ENCODE assay signal across 12 mouse cellular contexts in genomic region chr12:116010812-116011211, GRCm38 (mm10). TPM values are rescaled to one million over a fixed set of nuclear protein-coding genes. Genes with fewer than 3 reads are reported as not detected.
DNase-seq lines count a peak whose midpoint lies in the region; ATAC-seq and TF ChIP-seq lines count a peak whose summit lies in the region.
"Had no signal": no experiment of that assay in that cellular context is flagged by ENCODE, and none has a peak within 500 bp of the region (broad histone marks: within the 10 kb centered on the region; RNA-seq: fewer than 3 reads in every experiment).

No protein-coding gene starts in this region.

- H3K4me3 ChIP-seq in liver, postnatal 0 days (ENCODE audit: low read depth, low read length), result no peak overlapping the region
- no peak overlapping the region for H3K4me3 ChIP-seq in liver, embryonic 12.5 days
- no peak overlapping the region for H3K4me3 ChIP-seq in G1E (ENCODE audit: low read depth, low read length)
- H3K4me3 ChIP-seq: left cerebral cortex, adult 2 months; neural tube, embryonic 12.5 days had no signal

- TF ChIP-seq EP300 in liver, postnatal 0 days (IDR thresholded peaks at IDR 0.05; ENCODE audit: low read depth), result no peak

- no peaks in the 10 kb centered on the region for H3K36me3 ChIP-seq in liver, postnatal 0 days (replicated peaks; ENCODE audit: insufficient read depth, low read length)
- no peaks in the 10 kb centered on the region for H3K36me3 ChIP-seq in liver, embryonic 12.5 days
- no peaks in the 10 kb centered on the region for H3K36me3 ChIP-seq in G1E (replicated peaks)
- H3K36me3 ChIP-seq: neural tube, embryonic 12.5 days had no signal

- ATAC-seq in liver, postnatal 0 days, result no peak
- ATAC-seq in liver, embryonic 12.5 days, result no peak
- 0 out of 2 replicates have a peak, but pooled peaks have one; percentile 29 for ATAC-seq in G1E (ENCODE audit: extremely low read depth, insufficient number of reproducible peaks, low FRiP score, poor library complexity, severe bottlenecking)
- ATAC-seq: intestine, postnatal 0 days had no signal

- H3K9me3 ChIP-seq in liver, postnatal 0 days (ENCODE audit: low read length), result no peaks in the 10 kb centered on the region
- no peaks in the 10 kb centered on the region for H3K9me3 ChIP-seq in liver, embryonic 12.5 days (replicated peaks)
- no peaks in the 10 kb centered on the region for H3K9me3 ChIP-seq in G1E (replicated peaks)
- H3K9me3 ChIP-seq: neural tube, embryonic 12.5 days had no signal

- TF ChIP-seq CTCF in liver, postnatal 0 days (IDR thresholded peaks at IDR 0.05; ENCODE audit: low read depth), result peak; percentile 27
- 0 out of 2 replicates have a peak, but pooled peaks have one; percentile 10 for TF ChIP-seq CTCF in G1E (IDR thresholded peaks at IDR 0.05; ENCODE audit: low read depth, low read length)

- WGBS in liver, postnatal 0 days (ENCODE audit: insufficient replicate concordance), result 47% methylated on average over 2 of the region's 2 CpGs
- WGBS in liver, embryonic 12.5 days (ENCODE audit: insufficient replicate concordance), result 50% methylated on average over 2 of the region's 2 CpGs

- no peak overlapping the region for H3K27ac ChIP-seq in liver, postnatal 0 days (ENCODE audit: low read depth)
- H3K27ac ChIP-seq in liver, embryonic 12.5 days, result no peak overlapping the region
- H3K27ac ChIP-seq: left cerebral cortex, adult 2 months; neural tube, embryonic 12.5 days had no signal

- H3K4me2 ChIP-seq in liver, postnatal 0 days (ENCODE audit: low read depth, low read length), result no peak overlapping the region
- no peak overlapping the region for H3K4me2 ChIP-seq in liver, embryonic 12.5 days
- H3K4me2 ChIP-seq: neural tube, embryonic 12.5 days had no signal

- no peak overlapping the region for H3K9ac ChIP-seq in liver, postnatal 0 days (replicated peaks)
- no peak overlapping the region for H3K9ac ChIP-seq in liver, embryonic 12.5 days
- H3K9ac ChIP-seq: neural tube, embryonic 12.5 days had no signal

- no peaks in the 10 kb centered on the region for H3K4me1 ChIP-seq in liver, postnatal 0 days (ENCODE audit: insufficient read depth)
- H3K4me1 ChIP-seq in liver, embryonic 12.5 days, result no peaks in the 10 kb centered on the region
- no peaks in the 10 kb centered on the region for H3K4me1 ChIP-seq in G1E (ENCODE audit: insufficient read depth, low read depth, low read length)
- H3K4me1 ChIP-seq: neural tube, embryonic 12.5 days had no signal

- H3K27me3 ChIP-seq in liver, postnatal 0 days (ENCODE audit: insufficient read depth, low read length), result no peaks in the 10 kb centered on the region
- no peaks in the 10 kb centered on the region for H3K27me3 ChIP-seq in liver, embryonic 12.5 days (replicated peaks)
- H3K27me3 ChIP-seq in G1E (ENCODE audit: insufficient read depth, low read length), result no peaks in the 10 kb centered on the region
- H3K27me3 ChIP-seq: neural tube, embryonic 12.5 days had no signal

- DNase-seq in liver, postnatal 0 days, result no peak
- DNase-seq in G1E (ENCODE audit: low spot score), result no peak
- DNase-seq in induced T-regulatory cell, adult 2 months (ENCODE audit: low read depth), result peak; percentile 40
- peak; percentile 88 for DNase-seq in thymus, postnatal 14 days
- DNase-seq in yolk sac, embryonic 10.5 days (ENCODE audit: low spot score), result no peak
- DNase-seq in right cerebral cortex, postnatal 25 days, result no peak
- DNase-seq in heart, adult 11 months, result no peak
- DNase-seq: right cerebral cortex, postnatal 4 days had no signal

RNA-seq across cellular contexts. Expression of gene Zfp386, which starts 36.7 kb away (rescaled TPM):
- polyA plus RNA-seq in liver, postnatal 0 days (2015; fragmentation: Nextera tagmentation; extraction: Ambion mirVana), result 8.5 and 8.8 TPM in 2 replicates
- polyA plus RNA-seq in liver, embryonic 12.5 days (2016; fragmentation: Nextera tagmentation; extraction: Ambion mirVana), result 8.7 and 9.1 TPM in 2 replicates
- total RNA-seq in G1E (2014; fragmentation: Nextera tagmentation) (67.0 and 68.6 TPM in 2 replicates), G1E (2017) (48.8 and 55.8 TPM in 2 replicates)
- 0.83 and 2.1 TPM in 2 replicates for polyA plus RNA-seq in G1E (2012)

Comparison
In these comparisons a context has a peak if more than half of its experiments do, and no peak if none do; other contexts are left out.
1. DNase-seq: peak in induced T-regulatory cell, adult 2 months (single experiment) and thymus, postnatal 14 days (single experiment); none in liver, postnatal 0 days (single experiment), G1E (single experiment), yolk sac, embryonic 10.5 days (single experiment), right cerebral cortex, postnatal 25 days (single experiment) and heart, adult 11 months (single experiment).